Mouse (Mus musculus) limb, embryonic 14.5 days (tissue): Measurements from ENCODE around the gene Pcp4. TPM values are rescaled to one million over a fixed set of nuclear protein-coding genes. Genes with fewer than 3 reads are reported as not detected.

Source experiments
- ATAC-seq: fragments of 200-750 bp; cut with Nextera tagmentation; 2 replicates; pipeline ENCODE4 v1.8.0; 2017; ENCODE audit warnings: low read depth, moderate number of reproducible peaks, moderate TSS enrichment; ENCODE audit not compliant: low FRiP score
- DNase-seq: peaks from one replicate; pipeline ENCODE4 v3.0.0-alpha.2; 2015; ENCODE audit warnings: low spot score
- H3K27ac ChIP-seq: fragments of 300-500 bp; sonication (generic); replicated peaks from 2 replicates; pipeline ENCODE4 v1.5.1; 2014; ENCODE audit warnings: low read depth, mild to moderate bottlenecking, low read length, moderate library complexity, mixed read lengths
- H3K27me3 ChIP-seq: fragments of 300-500 bp; sonication (generic); 2 replicates; pipeline ENCODE4 v1.6.1; 2014; ENCODE audit warnings: low read length, mixed read lengths; ENCODE audit not compliant: control insufficient read depth, insufficient read depth
- H3K36me3 ChIP-seq: fragments of 300-500 bp; sonication (generic); 2 replicates; pipeline ENCODE4 v1.6.1; 2014; ENCODE audit warnings: mild to moderate bottlenecking, low read length, moderate library complexity, mixed read lengths; ENCODE audit not compliant: control insufficient read depth, insufficient read depth
- H3K4me1 ChIP-seq: fragments of 300-500 bp; sonication (generic); 2 replicates; pipeline ENCODE4 v1.6.1; 2014; ENCODE audit warnings: antibody characterized with exemption, low read length, mixed read lengths; ENCODE audit not compliant: control insufficient read depth, insufficient read depth
- H3K4me2 ChIP-seq: fragments of 300-500 bp; sonication (generic); replicated peaks from 2 replicates; pipeline ENCODE4 v1.6.1; 2014; ENCODE audit warnings: low read depth, mild to moderate bottlenecking, low read length, moderate library complexity; ENCODE audit not compliant: severe bottlenecking
- H3K4me3 ChIP-seq: fragments of 300-500 bp; sonication (generic); replicated peaks from 2 replicates; pipeline ENCODE4 v1.5.1; 2014; ENCODE audit warnings: low read length
- H3K9ac ChIP-seq: fragments of 300-500 bp; sonication (generic); 2 replicates; pipeline ENCODE4 v1.6.1; 2014; ENCODE audit warnings: mild to moderate bottlenecking, low read depth, low read length, moderate library complexity; ENCODE audit not compliant: severe bottlenecking
- H3K9me3 ChIP-seq: fragments of 300-500 bp; sonication (generic); 2 replicates; pipeline ENCODE4 v1.6.1; 2016; ENCODE audit warnings: low read length; ENCODE audit not compliant: control insufficient read depth
- POLR2A ChIP-seq: fragments of 200-500 bp; IDR thresholded peaks from 2 replicates; pipeline ENCODE4 v1.8.0; 2012; ENCODE audit warnings: inconsistent platforms, mild to moderate bottlenecking, moderate library complexity, borderline replicate concordance; ENCODE audit not compliant: insufficient read depth, insufficient read length; ENCODE audit errors: extremely low read depth
- WGBS: fragments of 180-500 bp; shearing (Covaris S2); extraction: QIAGEN DNeasy Blood & Tissue Kit; methylation state at CpG from one replicate; pipeline ENCODE4 v1.1.7; 2014; 5-methylcytosine and 5-hydroxymethylcytosine counted together
- polyA plus RNA-seq, 2 experiments: library from polyadenylated mRNA; depleted of rRNA in 1 of 2; stranded (reverse) in 1 of 2; unstranded in 1 of 2; fragments of >200 nt; fragmentation: Nextera tagmentation in 1 of 2; extraction: Ambion mirVana in 1 of 2; gene quantifications; 2 replicates each; pipeline versions ENCODE4 v1.2.1 to v1.2.3; 2012 to 2014

Pcp4 gene
- polyA plus RNA-seq (2012; rRNA removed) (1.8 and 6.3 TPM in 2 replicates), polyA plus RNA-seq (2014; fragmentation: Nextera tagmentation; extraction: Ambion mirVana) (12.0 and 12.2 TPM in 2 replicates)

DNA sequence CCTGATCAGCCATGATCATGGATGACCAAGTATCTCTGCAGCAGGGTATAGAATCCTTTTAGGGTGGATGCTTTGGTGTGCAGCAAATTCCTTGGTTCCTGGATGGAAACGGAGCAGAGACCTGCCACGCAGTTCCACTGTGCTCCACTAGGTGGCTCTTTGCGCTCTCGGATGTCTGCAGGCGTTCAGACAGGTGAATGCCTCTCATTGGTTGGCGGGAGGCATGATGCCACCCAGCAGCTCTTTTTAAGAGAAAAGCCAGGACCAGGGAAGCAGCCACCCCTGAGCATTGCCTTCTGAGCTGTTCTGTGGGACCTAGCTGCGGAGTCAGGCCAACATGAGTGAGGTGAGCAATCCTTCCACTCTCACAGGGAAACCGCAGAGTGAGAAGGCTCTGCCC lies at the start of gene Pcp4:
Gene Pcp4 (plus strand): TSS at position 162 of the 400 bp plus-strand sequence.
- Histone ChIP-seq H3K36me3 (no peaks in the 10 kb centered on the region), H3K9ac (no peak within 1 kb of the TSS), H3K4me2 (no peak within 1 kb of the TSS), H3K4me1 (0 out of 2 replicates have a peak, but pooled peaks cover 4% of the 10 kb centered on the region), H3K4me3 (no peak within 1 kb of the TSS), H3K9me3 (no peaks in the 10 kb centered on the region), H3K27ac (no peak within 1 kb of the TSS), H3K27me3 (no peaks in the 10 kb centered on the region; the same call in 1 of the 2 replicates)
- no peak for TF ChIP-seq POLR2A
- WGBS = 10% methylated on average over 8 of the region's 8 CpGs
- DNase-seq (peak; percentile 72), ATAC-seq (no peak; the same call in 1 of the 2 replicates)

DNA sequence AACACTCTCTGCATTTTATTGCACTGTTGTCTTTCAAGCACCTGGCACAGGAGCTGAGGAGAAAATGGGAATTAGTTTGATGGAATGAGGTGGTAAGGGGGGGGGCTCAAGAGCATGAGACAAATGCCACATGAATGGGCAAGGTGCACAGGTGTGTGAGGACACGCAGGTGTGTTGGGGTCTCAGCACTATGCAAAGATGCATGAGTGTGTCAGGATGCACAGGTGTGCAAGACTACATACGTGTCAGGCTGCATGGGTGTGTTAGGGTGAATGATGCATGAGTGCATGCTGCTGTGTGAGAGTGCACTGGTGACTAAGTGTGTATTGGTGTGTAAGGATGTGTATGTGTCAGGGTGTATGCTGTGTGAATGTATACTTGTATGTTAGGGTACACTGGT lies 42.4 kb upstream of the Pcp4 start:
- no peak overlapping the region for H3K9ac ChIP-seq
- no peak overlapping the region for H3K4me2 ChIP-seq
- H3K36me3 ChIP-seq = no peaks in the 10 kb centered on the region
- no peak overlapping the region for H3K27ac ChIP-seq
- DNase-seq (no peak), ATAC-seq (no peak)
- H3K27me3 ChIP-seq = no peaks in the 10 kb centered on the region
- no peak overlapping the region for H3K4me3 ChIP-seq
- no peak for TF ChIP-seq POLR2A
- WGBS = 87% methylated on average over 2 of the region's 2 CpGs
- H3K4me1 ChIP-seq = no peaks in the 10 kb centered on the region
- no peaks in the 10 kb centered on the region for H3K9me3 ChIP-seq

DNA sequence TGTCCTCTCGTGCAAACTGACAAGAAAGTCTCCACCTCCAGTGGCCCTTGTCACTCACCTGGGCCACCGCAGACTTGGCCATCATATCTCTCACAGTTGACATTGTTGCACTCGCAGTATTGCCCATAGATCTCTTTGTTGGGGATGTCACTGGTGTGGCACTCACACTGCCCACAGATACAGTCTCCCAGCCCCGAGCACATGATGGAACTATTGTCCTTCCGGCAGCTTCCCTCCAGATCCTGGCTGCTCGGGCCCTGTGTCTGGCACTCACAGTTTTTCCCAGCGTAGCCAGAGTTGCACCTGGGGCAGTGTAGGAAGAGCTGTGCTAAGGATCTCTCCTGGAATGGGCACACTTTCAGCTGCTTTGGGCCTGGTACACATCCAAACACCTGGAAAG lies 40.7 kb upstream of the Pcp4 start:
- H3K4me1 ChIP-seq = no peaks in the 10 kb centered on the region
- no peak overlapping the region for H3K27ac ChIP-seq
- H3K27me3 ChIP-seq = no peaks in the 10 kb centered on the region
- no peak for TF ChIP-seq POLR2A
- no peak overlapping the region for H3K9ac ChIP-seq
- H3K4me2 ChIP-seq = no peak overlapping the region
- ATAC-seq = no peak
- H3K36me3 ChIP-seq = no peaks in the 10 kb centered on the region
- no peak overlapping the region for H3K4me3 ChIP-seq
- DNase-seq = no peak
- 82% methylated on average over 7 of the region's 7 CpGs for WGBS
- no peaks in the 10 kb centered on the region for H3K9me3 ChIP-seq

DNA sequence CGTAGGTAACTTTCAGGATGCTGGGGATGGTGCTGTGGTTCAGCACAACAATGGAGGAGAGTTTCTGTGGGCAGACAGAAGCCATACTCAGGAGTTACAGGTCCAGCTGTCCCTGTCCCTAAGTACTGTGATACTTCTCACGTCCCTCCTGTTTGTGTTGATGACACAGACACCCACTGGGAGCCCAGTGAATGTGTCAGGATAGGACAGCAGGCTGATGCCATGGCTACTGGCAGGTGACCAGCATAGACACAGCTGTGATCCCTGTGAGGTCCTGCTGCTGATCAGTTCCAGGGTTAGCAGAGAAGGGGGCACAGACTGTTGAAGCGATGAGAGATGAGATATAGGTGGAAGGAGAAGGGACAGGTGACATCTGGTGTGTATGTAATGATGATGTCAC lies 38.4 kb upstream of the Pcp4 start:
- WGBS = 67% methylated on average over 3 of the region's 3 CpGs
- Histone ChIP-seq H3K9me3 (no peaks in the 10 kb centered on the region), H3K4me2 (no peak overlapping the region), H3K9ac (no peak overlapping the region), H3K36me3 (no peaks in the 10 kb centered on the region), H3K27me3 (no peaks in the 10 kb centered on the region), H3K4me1 (no peaks in the 10 kb centered on the region), H3K4me3 (no peak overlapping the region), H3K27ac (no peak overlapping the region)
- no peak for TF ChIP-seq POLR2A
- ATAC-seq (no peak), DNase-seq (no peak)

DNA sequence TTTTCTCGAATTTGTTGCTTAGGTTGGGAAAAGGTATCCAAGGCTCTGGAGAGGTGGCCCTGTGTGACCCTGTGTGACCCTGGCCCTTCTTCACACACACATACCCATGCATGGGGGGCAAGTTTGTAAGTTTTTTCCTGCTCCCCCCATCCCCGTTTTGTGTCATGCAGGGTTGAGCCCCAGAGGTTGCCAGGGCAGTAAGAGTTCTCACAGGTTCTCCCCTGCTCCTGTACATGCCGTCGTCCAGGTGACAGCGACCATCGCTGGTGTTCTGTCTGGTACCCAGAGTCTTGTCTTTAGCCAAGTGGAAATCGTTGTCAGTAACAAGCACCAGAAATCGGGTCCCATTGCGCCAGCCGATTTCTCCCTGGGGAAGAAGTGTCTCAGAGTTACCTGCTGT lies 34.1 kb upstream of the Pcp4 start:
- WGBS = 79% methylated on average over 10 of the region's 10 CpGs
- ATAC-seq (no peak), DNase-seq (no peak)
- TF ChIP-seq POLR2A = no peak
- H3K9me3 ChIP-seq = no peaks in the 10 kb centered on the region
- no peak overlapping the region for H3K4me3 ChIP-seq
- no peak overlapping the region for H3K4me2 ChIP-seq
- H3K27ac ChIP-seq = no peak overlapping the region
- no peaks in the 10 kb centered on the region for H3K27me3 ChIP-seq
- no peaks in the 10 kb centered on the region for H3K36me3 ChIP-seq
- no peak overlapping the region for H3K9ac ChIP-seq
- H3K4me1 ChIP-seq = no peaks in the 10 kb centered on the region
